Mouse (Mus musculus): ENCODE data around the gene Mfsd4b3.
"Not testable (repeated sequence)": the region's sequence is repeated elsewhere in the genome, so short reads cannot be mapped to it uniquely, and the experiment has no call there.

Gene Mfsd4b3

GRCm38 (mm10) chr10:39959761-39960440 is at the start of gene Mfsd4b3:
Gene Mfsd4b3, minus strand, starts transcription at chr10:39960153.
- DNase-seq (ENCODE audit: low spot score) = peak; percentile 74

GRCm38 (mm10) chr10:40009591-40009990 is 49.6 kb upstream of the Mfsd4b3 start:
- no peak for DNase-seq (ENCODE audit: low spot score)

GRCm38 (mm10) chr10:40008847-40009246 is 48.9 kb upstream of the Mfsd4b3 start:
- not testable (repeated sequence) for DNase-seq (ENCODE audit: low spot score)

- no peak for DNase-seq (ENCODE audit: low spot score)
These were observed 48.0 kb upstream of the Mfsd4b3 start for GRCm38 (mm10) chr10:40007953-40008352.

GRCm38 (mm10) chr10:40006963-40007362 is 47.0 kb upstream of the Mfsd4b3 start:
- DNase-seq (ENCODE audit: low spot score) = no peak

- DNase-seq (ENCODE audit: low spot score) = no peak
These were observed 40.8 kb upstream of the Mfsd4b3 start for GRCm38 (mm10) chr10:40000746-40001145.

- DNase-seq (ENCODE audit: low spot score) = no peak
These were observed 31.2 kb upstream of the Mfsd4b3 start for GRCm38 (mm10) chr10:39991155-39991554.

- no peak for DNase-seq (ENCODE audit: low spot score)
These were observed 26.5 kb upstream of the Mfsd4b3 start, which contains the start of gene Mfsd4b5 for GRCm38 (mm10) chr10:39986466-39986865. Gene Mfsd4b5, minus strand, starts transcription at chr10:39986646.

- no peak for DNase-seq (ENCODE audit: low spot score)
These were observed 22.7 kb upstream of the Mfsd4b3 start for GRCm38 (mm10) chr10:39982604-39983003.

GRCm38 (mm10) chr10:39978231-39978630 is 18.3 kb upstream of the Mfsd4b3 start:
- no peak for DNase-seq (ENCODE audit: low spot score)

GRCm38 (mm10) chr10:39977346-39977745 is 17.4 kb upstream of the Mfsd4b3 start:
- no peak for DNase-seq (ENCODE audit: low spot score)

GRCm38 (mm10) chr10:39975771-39976170 is 15.8 kb upstream of the Mfsd4b3 start:
- DNase-seq (ENCODE audit: low spot score) = no peak

GRCm38 (mm10) chr10:39974982-39975381 is 15.0 kb upstream of the Mfsd4b3 start:
- DNase-seq (ENCODE audit: low spot score) = no peak

GRCm38 (mm10) chr10:39967512-39967911 is 7.6 kb upstream of the Mfsd4b3 start:
- DNase-seq (ENCODE audit: low spot score) = no peak

GRCm38 (mm10) chr10:39961906-39962305 is 2.0 kb upstream of the Mfsd4b3 start:
- no peak for DNase-seq (ENCODE audit: low spot score)

GRCm38 (mm10) chr10:39960441-39960822 is 479 bp upstream of the Mfsd4b3 start:
- DNase-seq (ENCODE audit: low spot score) = no peak

- DNase-seq (ENCODE audit: low spot score) = no peak
These were observed 1.7 kb downstream of the Mfsd4b3 start for GRCm38 (mm10) chr10:39958266-39958665.

- DNase-seq (ENCODE audit: low spot score) = no peak
These were observed 3.5 kb downstream of the Mfsd4b3 start for GRCm38 (mm10) chr10:39956340-39956878.

- no peak for DNase-seq (ENCODE audit: low spot score)
These were observed 4.8 kb downstream of the Mfsd4b3 start for GRCm38 (mm10) chr10:39955163-39955562.

GRCm38 (mm10) chr10:39949377-39949954 is 10.5 kb downstream of the Mfsd4b3 start:
- no peak for DNase-seq (ENCODE audit: low spot score)

GRCm38 (mm10) chr10:39947195-39947594 is 12.8 kb downstream of the Mfsd4b3 start:
- DNase-seq (ENCODE audit: low spot score) = not testable (repeated sequence)

GRCm38 (mm10) chr10:39936553-39936952 is 23.4 kb downstream of the Mfsd4b3 start:
- no peak for DNase-seq (ENCODE audit: low spot score)

GRCm38 (mm10) chr10:39926616-39927139 is 33.3 kb downstream of the Mfsd4b3 start, which contains the start of gene Mfsd4b2:
Gene Mfsd4b2, minus strand, starts transcription at chr10:39926923.
- DNase-seq (ENCODE audit: low spot score) = no peak

All from spleen, adult 12 weeks (tissue).